Mouse (Mus musculus) bone marrow macrophage, adult 2 months (primary cell): ENCODE results near the gene Hoxd4.

ENCODE experiments used
- CTCF ChIP-seq: IDR thresholded peaks from 2 replicates; pipeline ENCODE4 v1.5.1; 2012; ENCODE audit warnings: low read depth, mild to moderate bottlenecking, low read length, moderate library complexity
- POLR2A ChIP-seq: IDR thresholded peaks from 2 replicates; pipeline ENCODE4 v1.6.1; 2012; ENCODE audit warnings: mild to moderate bottlenecking, low read depth, low read length, borderline replicate concordance

DNA sequence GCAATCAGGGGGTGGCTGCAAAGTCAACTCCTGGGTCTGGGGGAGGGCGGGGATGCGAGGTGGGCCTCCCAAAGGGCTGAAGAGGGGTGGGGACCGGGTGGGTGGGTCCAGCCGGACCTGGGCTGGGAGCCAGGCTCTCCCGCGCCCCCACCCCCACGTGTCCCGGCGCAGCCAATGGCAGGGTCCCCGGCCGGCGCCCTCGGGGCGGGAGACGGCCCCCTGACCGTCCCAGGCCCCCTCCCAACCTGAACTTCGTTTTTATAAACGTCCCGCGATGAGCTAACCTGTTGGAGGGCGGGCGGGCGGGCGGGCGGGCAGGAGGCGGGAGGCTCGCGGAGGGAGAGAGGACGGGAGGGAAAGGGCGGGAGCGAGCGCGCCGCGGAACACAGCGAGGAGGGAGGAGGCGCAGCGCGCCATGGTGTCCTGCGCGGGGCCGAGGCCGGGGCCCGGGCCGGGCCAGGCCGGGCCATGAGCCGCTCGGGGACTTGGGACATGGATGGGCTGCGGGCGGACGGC, 43.8 kb upstream of the Hoxd4 start, which contains the start of gene Hoxd13:
- no peak for TF ChIP-seq CTCF
- no peak for TF ChIP-seq POLR2A
